Mouse (Mus musculus): ENCODE measurements around the gene Gm973. TPM values are rescaled to one million over a fixed set of nuclear protein-coding genes. Genes with fewer than 3 reads are reported as not detected.
A peak's percentile ranks its signal among the peaks of the same experiment; 100 is the strongest.

The Gm973 gene
- 1.2 and 3.6 TPM in 2 replicates for polyA plus RNA-seq (2016; fragmentation: Nextera tagmentation; extraction: Ambion mirVana)

DNA sequence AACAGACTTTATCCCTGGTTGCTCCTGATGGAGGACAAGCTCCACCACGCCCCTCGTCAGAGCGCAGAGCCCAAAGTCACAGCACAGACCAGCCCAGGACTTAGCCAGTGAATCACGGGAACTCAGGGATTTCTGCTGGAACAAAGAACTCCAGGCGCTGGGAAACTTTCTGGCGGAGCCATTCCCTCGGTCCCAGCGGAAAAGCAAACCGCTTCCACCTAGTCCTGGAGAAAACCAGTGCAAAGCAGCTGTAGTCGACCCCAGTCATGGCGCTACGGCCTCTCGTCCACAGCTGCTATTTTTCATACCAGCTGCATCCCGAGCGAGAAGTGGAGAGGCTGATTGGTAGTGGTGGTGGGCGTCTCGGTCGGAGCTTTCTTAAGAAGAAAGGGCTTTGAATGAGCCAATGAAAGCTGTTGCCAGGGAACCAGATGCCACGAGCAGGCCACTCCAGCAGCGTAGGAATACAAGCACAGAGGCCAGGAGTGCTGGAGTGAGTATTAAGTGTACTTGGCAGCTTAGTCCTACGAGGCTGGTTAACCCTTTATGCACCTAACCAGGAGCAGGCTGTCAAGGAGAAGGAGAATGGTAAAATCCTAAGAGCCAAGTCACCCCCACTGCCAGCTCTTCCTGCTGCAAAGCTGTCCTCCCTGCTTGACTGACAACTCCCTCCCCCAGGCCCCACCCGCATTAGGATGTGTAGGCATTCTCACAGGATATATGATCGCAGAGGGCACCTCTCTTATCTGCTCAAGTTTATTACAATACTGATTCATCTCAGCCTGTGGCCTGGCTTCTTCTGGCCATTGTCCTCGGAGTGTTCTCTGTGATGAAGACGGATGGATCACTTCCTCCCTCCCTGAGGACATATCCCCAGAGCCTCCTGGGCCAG lies at the start of gene Gm973:
Gene Gm973, plus strand, starts transcription at position 239 of the 892 bp plus-strand sequence.
- H3K36me3 ChIP-seq (replicated peaks) = no peaks in the 10 kb centered on the region
- WGBS = 3% methylated on average over 25 of the region's 25 CpGs
- no peaks in the 10 kb centered on the region; the same call in 1 of the 2 replicates for H3K27me3 ChIP-seq (replicated peaks; ENCODE audit: low read depth, poor library complexity, severe bottlenecking)
- H3K9me3 ChIP-seq = no peaks in the 10 kb centered on the region
- H3K4me3 ChIP-seq = peak within 1 kb of the TSS; percentile 58
- H3K27ac ChIP-seq (replicated peaks) = peak within 1 kb of the TSS; percentile 95
- DNase-seq (ENCODE audit: low spot score) = peak; percentile 88
- H3K4me1 ChIP-seq = peaks cover 57% of the 10 kb centered on the region

DNA sequence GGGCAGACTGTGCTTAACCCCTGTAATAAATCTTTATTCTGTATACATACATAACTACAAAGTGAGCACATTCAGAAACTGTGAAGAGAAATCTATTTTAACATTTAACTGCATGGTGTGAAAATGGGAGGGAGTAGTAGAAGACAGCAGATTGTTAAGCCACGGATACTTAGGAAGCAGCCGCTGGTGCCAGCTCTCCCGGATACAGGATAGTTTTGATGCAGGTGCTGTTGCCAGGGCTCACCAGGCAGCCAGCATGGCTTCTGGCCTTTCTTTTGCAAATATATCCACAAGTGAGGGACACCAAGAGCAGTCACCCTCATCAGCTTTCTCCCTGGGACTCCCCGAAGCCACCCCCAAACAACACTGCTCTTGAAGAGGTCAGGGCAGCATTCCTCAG lies 46.9 kb upstream of the Gm973 start:
- no peak overlapping the region for H3K4me3 ChIP-seq
- H3K27ac ChIP-seq (replicated peaks) = no peak overlapping the region
- peaks cover 63% of the 10 kb centered on the region for H3K4me1 ChIP-seq
- DNase-seq (ENCODE audit: low spot score) = no peak
- no peaks in the 10 kb centered on the region for H3K9me3 ChIP-seq
- 33% methylated on average over 4 of the region's 4 CpGs for WGBS
- peaks cover 34% of the 10 kb centered on the region for H3K27me3 ChIP-seq (replicated peaks; ENCODE audit: low read depth, poor library complexity, severe bottlenecking)
- H3K36me3 ChIP-seq (replicated peaks) = no peaks in the 10 kb centered on the region

DNA sequence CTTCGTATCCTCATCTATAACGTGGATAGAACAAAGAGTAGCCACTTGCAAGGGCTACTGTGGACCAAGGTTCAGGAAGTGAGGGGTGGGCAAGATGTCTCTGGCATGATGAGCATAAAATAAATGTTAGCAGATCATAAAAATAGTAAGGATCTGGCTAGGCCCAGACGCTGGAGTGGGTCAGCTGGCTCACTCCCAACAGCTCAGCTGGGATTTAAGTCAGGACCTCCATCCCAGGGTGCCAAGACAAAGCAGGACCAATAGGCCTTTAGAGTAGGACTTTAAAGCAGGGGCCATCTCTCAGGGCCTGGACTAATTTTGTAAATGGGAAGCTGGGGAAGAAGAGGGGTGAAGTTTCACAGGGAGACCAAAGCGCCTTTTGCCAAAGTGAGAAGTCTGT lies 45.3 kb upstream of the Gm973 start:
- Histone ChIP-seq H3K27ac (replicated peaks) (peak overlapping the region; percentile 51; the same call in 1 of the 2 replicates), H3K27me3 (replicated peaks; ENCODE audit: low read depth, poor library complexity, severe bottlenecking) (peaks cover 40% of the 10 kb centered on the region), H3K4me3 (no peak overlapping the region), H3K4me1 (peaks cover 56% of the 10 kb centered on the region), H3K36me3 (replicated peaks) (no peaks in the 10 kb centered on the region), H3K9me3 (no peaks in the 10 kb centered on the region)
- DNase-seq (ENCODE audit: low spot score) = no peak
- WGBS = 47% methylated on average over 4 of the region's 4 CpGs

DNA sequence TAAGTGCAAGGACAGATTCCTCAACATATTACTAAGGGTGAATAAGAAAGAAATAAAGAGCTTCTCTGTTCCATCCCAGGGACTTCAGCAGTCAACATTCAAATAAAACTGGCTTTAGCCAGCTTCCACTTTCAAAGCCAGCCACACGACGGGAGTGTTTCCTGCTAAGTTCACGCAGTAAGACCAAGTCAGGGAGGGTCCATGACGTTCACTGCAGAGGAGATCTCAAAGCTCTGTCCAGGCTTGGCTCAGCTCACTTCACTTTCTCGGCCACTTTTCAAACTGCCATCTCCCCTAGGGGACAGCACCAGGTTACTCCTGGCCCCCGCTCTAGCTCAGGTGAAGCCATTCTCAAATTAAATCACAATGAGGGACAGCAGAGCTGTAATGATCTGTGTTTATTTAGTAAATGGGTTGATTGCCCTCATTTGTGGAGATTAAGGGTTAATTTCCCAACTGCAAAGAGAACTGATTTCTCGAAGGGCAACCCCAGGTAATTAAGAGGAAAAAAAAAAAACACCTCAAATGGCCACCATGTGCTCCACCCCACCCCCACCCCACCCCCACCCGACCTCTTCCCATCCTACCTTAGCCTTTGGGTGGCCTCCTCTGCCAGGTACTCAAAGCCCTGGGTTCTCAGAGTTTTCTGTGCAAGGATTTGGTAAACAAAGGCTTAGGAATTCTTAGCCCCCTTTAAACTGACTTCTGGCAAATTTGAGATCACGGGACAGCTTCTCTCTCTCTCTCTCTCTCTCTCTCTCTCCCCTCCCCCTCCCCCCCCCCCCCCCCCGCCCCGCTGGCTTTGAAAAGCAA lies 43.5 kb upstream of the Gm973 start:
- H3K36me3 ChIP-seq (replicated peaks) = no peaks in the 10 kb centered on the region
- H3K27me3 ChIP-seq (replicated peaks; ENCODE audit: low read depth, poor library complexity, severe bottlenecking) = peaks cover 50% of the 10 kb centered on the region
- peaks cover 57% of the 10 kb centered on the region for H3K4me1 ChIP-seq
- DNase-seq (ENCODE audit: low spot score) = peak; percentile 31
- no peaks in the 10 kb centered on the region for H3K9me3 ChIP-seq
- WGBS = 5% methylated on average over 11 of the region's 11 CpGs
- peak overlapping the region; percentile 16; the same call in 1 of the 2 replicates for H3K4me3 ChIP-seq
- peak overlapping the region; percentile 55 for H3K27ac ChIP-seq (replicated peaks)

DNA sequence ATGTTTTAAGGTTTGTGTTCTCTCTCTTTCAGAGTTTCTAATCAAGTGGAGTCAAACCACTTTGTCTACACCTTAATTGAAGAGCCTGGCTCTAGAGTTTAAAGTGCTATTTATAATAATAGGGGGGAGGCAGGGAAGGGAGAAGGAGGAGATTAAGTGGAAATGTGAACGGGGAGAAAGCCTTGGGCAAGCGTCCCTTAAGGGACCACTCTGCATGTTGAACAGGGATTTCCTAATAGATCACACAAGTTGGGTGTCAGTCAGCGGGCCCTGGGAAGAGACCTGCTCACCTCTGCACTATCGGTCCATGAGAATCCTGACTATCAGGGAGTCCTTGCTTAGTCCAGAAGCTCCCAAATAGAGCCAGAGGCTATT lies 42.9 kb upstream of the Gm973 start:
- DNase-seq (ENCODE audit: low spot score) = no peak
- H3K4me3 ChIP-seq = peak overlapping the region; percentile 16; the same call in 1 of the 2 replicates
- no peaks in the 10 kb centered on the region for H3K36me3 ChIP-seq (replicated peaks)
- H3K27ac ChIP-seq (replicated peaks) = peak overlapping the region; percentile 55
- no peaks in the 10 kb centered on the region for H3K9me3 ChIP-seq
- H3K4me1 ChIP-seq = peaks cover 57% of the 10 kb centered on the region
- 7% methylated on average over 4 of the region's 4 CpGs for WGBS
- H3K27me3 ChIP-seq (replicated peaks; ENCODE audit: low read depth, poor library complexity, severe bottlenecking) = peaks cover 56% of the 10 kb centered on the region

DNA sequence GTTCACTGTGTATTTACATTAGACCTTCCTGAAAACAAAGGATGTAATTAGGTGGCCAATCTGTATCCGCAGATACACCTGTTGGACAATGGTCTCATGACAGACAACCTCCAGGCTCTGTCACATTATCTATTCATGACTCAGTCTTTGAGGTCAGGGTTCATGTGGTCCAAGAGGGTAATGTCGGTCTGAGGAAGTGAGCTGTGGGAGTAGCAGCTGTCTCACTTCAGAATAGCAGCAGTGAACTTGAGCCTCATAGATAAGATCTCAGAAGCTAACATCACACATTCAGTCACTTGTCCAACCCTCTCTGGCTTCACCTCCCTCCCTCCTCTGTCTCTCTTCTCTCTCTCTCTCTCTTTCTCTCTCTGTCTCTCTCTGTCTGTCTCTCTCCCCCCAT lies 40.4 kb upstream of the Gm973 start:
- Histone ChIP-seq H3K27ac (replicated peaks) (no peak overlapping the region), H3K4me3 (no peak overlapping the region), H3K4me1 (peaks cover 58% of the 10 kb centered on the region), H3K36me3 (replicated peaks) (no peaks in the 10 kb centered on the region), H3K9me3 (no peaks in the 10 kb centered on the region), H3K27me3 (replicated peaks; ENCODE audit: low read depth, poor library complexity, severe bottlenecking) (peaks cover 50% of the 10 kb centered on the region)
- WGBS = 33% methylated on average over 2 of the region's 2 CpGs
- DNase-seq (ENCODE audit: low spot score) = no peak

DNA sequence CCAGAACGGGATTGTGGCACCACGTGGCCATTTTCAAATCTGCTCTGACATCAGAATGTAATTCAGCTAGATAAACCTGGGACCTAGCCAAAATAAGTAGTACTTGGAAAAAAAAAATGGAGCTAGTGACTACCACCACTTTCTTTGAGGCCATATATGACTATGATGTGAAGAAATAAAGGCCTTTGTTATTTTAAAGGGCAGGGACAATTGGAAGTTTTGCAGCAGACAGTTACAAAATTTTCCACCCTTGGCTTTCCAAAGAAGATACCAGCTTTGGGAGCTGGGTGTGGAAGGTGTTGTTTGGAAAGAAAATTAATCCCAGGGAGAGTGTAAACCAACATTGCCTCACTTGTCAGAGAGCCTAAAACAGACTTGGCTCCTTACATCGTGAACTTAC lies 37.2 kb upstream of the Gm973 start:
- Histone ChIP-seq H3K27ac (replicated peaks) (no peak overlapping the region), H3K36me3 (replicated peaks) (peaks cover 8% of the 10 kb centered on the region), H3K4me1 (peaks cover 54% of the 10 kb centered on the region), H3K27me3 (replicated peaks; ENCODE audit: low read depth, poor library complexity, severe bottlenecking) (peaks cover 47% of the 10 kb centered on the region), H3K4me3 (no peak overlapping the region), H3K9me3 (no peaks in the 10 kb centered on the region)
- WGBS = 85% methylated on average over 3 of the region's 3 CpGs
- DNase-seq (ENCODE audit: low spot score) = no peak

DNA sequence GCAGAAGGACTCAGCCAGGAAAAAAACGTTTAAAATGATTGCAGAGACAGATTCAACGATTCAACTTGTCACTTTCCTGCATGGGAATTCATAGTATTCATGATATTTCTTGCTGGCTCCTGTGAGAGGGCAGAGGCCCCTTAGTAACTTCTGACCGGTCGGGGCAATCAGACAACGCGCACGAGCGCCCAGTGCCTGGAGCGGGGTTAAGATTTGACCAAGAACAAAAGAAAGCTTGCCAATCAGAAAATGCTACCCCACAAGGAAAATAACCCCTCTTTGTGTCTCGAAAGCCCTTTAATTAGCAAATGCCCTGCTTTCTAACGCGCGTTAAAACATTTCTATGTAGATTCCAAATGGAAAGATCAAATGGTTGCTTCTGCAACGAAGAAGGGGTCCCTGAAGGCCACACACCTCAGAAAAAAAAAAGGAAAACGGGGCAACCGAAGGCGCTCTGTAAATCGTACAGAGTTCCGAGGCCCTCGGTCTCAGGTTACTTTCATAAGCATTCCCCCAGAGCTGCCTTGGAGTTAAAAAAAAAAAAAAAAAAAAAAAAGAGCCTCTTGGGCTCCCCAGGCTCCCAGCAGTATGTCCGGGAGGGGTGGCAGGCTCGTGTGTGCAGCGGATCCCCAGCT lies 35.1 kb upstream of the Gm973 start:
- DNase-seq (ENCODE audit: low spot score) = peak; percentile 58
- H3K27me3 ChIP-seq (replicated peaks; ENCODE audit: low read depth, poor library complexity, severe bottlenecking) = peaks cover 33% of the 10 kb centered on the region
- WGBS = under 1% methylated on average over 23 of the region's 23 CpGs
- H3K27ac ChIP-seq (replicated peaks) = peak overlapping the region; percentile 96
- H3K4me3 ChIP-seq = peak overlapping the region; percentile 87
- no peaks in the 10 kb centered on the region for H3K9me3 ChIP-seq
- peaks cover 64% of the 10 kb centered on the region for H3K4me1 ChIP-seq
- peaks cover 24% of the 10 kb centered on the region for H3K36me3 ChIP-seq (replicated peaks)

DNA sequence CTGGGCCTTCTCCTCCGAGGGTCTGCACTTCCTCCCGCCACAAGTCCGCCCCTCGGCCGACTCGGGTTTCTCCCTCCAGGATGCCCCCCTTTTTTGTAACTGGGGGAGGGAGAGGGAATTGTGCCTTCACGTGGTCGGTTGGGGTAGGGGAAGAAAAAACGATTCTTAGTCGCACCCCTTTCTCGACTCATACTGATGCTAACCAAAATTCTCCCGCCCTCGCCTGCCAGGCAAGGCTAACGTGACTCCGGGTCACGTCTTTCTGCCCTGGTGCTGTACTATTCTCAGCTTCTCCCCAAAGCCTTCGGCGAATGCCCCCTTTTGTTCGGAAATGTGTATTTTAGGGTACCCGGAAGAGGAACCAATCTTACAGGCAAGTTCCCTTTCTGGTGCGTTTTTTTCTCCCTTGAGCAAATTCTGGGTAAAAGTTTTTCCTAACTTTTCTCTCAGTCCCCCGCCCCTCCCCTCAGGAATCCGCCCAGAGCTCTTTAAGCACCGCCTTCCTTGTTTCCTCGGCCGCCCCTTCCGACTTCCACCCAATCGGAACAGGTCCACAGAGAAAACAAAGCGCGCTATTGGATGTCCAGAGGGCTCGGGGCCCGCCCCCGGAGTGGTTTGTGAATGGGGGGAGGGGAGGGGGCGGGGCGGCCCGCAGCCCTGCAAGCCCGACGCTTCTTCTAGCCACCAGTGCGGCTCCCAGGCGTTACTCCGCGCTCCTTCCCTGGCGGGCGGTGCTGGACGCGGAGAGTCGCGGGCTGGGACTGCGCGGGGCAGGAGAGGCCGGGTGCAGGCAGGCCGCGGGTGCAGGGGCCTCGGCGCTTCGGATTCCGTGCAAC lies 34.4 kb upstream of the Gm973 start:
- peaks cover 66% of the 10 kb centered on the region for H3K4me1 ChIP-seq
- peak overlapping the region; percentile 87 for H3K4me3 ChIP-seq
- H3K27me3 ChIP-seq (replicated peaks; ENCODE audit: low read depth, poor library complexity, severe bottlenecking) = peaks cover 26% of the 10 kb centered on the region
- DNase-seq (ENCODE audit: low spot score) = peak; percentile 98
- no peaks in the 10 kb centered on the region for H3K9me3 ChIP-seq
- peaks cover 29% of the 10 kb centered on the region for H3K36me3 ChIP-seq (replicated peaks)
- peak overlapping the region; percentile 96 for H3K27ac ChIP-seq (replicated peaks)
- under 1% methylated on average over 57 of the region's 57 CpGs for WGBS

DNA sequence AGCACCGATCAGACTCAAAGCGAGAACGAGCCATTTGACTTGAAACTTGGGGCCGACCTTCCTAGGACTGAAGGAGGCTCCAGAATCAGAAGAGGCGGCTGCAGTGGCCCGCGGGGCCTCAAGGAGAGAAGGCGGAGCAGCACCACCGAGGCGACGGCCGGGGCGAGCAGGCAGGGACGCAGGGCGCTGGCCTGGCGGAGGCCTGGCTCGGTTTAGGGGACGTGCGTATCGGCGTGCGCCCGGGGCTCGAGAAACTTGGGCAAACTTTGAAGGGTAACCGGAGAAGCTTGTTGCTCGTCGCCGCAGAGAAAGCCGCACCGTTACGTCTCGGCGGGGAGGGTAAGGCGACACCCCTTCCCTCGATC lies 33.8 kb upstream of the Gm973 start, which contains the start of gene Fzd7:
Gene Fzd7, plus strand, starts transcription at position 94 of the 365 bp plus-strand sequence.
- peaks cover 34% of the 10 kb centered on the region for H3K36me3 ChIP-seq (replicated peaks)
- WGBS = under 1% methylated on average over 35 of the region's 35 CpGs
- peak within 1 kb of the TSS; percentile 96 for H3K27ac ChIP-seq (replicated peaks)
- peak within 1 kb of the TSS; percentile 87 for H3K4me3 ChIP-seq
- DNase-seq (ENCODE audit: low spot score) = no peak
- peaks cover 20% of the 10 kb centered on the region for H3K27me3 ChIP-seq (replicated peaks; ENCODE audit: low read depth, poor library complexity, severe bottlenecking)
- H3K4me1 ChIP-seq = peaks cover 73% of the 10 kb centered on the region
- H3K9me3 ChIP-seq = no peaks in the 10 kb centered on the region

DNA sequence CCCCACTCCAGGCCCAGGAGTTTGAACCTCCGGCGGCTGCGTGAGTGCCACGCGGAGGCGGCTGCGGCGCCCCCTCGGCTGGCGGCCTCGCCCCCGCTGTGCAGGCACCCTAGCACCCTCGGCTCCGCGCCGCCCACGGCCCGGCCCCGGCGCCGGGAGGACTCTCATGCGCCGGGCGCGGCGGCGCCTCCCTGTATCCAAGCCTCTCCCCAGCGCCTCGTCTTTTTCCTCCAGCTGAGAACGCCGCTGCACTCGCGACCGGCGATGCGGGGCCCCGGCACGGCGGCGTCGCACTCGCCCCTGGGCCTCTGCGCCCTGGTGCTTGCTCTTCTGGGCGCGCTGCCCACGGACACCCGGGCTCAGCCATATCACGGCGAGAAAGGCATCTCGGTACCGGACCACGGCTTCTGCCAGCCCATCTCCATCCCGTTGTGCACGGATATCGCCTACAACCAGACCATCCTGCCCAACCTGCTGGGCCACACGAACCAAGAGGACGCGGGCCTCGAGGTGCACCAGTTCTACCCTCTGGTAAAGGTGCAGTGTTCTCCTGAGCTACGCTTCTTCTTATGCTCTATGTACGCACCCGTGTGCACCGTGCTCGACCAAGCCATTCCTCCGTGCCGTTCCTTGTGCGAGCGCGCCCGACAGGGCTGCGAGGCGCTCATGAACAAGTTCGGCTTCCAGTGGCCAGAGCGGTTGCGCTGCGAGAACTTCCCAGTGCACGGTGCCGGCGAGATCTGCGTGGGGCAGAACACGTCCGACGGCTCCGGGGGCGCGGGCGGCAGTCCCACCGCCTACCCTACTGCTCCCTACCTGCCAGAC lies 33.2 kb upstream of the Gm973 start:
- WGBS = under 1% methylated on average over 88 of the region's 88 CpGs
- peak overlapping the region; percentile 96 for H3K27ac ChIP-seq (replicated peaks)

More for the DNA sequence above, 33.2 kb upstream of the Gm973 start:
- no peaks in the 10 kb centered on the region for H3K9me3 ChIP-seq
- H3K36me3 ChIP-seq (replicated peaks) = peaks cover 39% of the 10 kb centered on the region
- H3K4me3 ChIP-seq = peak overlapping the region; percentile 87
- H3K27me3 ChIP-seq (replicated peaks; ENCODE audit: low read depth, poor library complexity, severe bottlenecking) = peaks cover 14% of the 10 kb centered on the region
- H3K4me1 ChIP-seq = peaks cover 79% of the 10 kb centered on the region
- peak; percentile 65 for DNase-seq (ENCODE audit: low spot score)

Data from embryonic facial prominence, embryonic 10.5 days (tissue).